Mouse (Mus musculus) frontal cortex, postnatal 25 days (tissue): ENCODE measurements around the gene 1190005I06Rik.

Experiments
- DNase-seq, 2 experiments: peaks; one replicate each; pipeline ENCODE4 v3.0.0; 2022; ENCODE audit warnings: low spot score in 2 of 2

1190005I06Rik gene

DNA sequence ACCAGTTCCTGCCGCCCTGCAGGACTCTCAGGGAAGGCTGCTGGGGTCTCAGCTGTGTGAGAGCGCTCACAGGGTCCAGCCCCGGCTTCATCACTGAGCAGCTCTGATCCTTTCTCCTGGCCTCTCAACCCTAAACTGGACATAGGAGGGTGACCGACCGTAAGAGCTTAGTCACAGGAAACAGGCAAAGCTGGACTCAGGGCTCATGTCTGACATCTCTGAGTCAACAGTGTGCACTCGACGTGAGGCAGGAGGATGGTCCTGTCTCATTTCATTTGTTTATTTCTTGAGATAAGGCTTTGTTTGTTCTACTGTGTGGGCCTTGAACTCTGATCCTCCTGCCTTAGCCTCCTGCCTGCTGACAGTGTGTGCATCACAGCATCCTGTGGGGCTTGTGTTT lies 27.0 kb downstream of the 1190005I06Rik start:
- no peak for DNase-seq

DNA sequence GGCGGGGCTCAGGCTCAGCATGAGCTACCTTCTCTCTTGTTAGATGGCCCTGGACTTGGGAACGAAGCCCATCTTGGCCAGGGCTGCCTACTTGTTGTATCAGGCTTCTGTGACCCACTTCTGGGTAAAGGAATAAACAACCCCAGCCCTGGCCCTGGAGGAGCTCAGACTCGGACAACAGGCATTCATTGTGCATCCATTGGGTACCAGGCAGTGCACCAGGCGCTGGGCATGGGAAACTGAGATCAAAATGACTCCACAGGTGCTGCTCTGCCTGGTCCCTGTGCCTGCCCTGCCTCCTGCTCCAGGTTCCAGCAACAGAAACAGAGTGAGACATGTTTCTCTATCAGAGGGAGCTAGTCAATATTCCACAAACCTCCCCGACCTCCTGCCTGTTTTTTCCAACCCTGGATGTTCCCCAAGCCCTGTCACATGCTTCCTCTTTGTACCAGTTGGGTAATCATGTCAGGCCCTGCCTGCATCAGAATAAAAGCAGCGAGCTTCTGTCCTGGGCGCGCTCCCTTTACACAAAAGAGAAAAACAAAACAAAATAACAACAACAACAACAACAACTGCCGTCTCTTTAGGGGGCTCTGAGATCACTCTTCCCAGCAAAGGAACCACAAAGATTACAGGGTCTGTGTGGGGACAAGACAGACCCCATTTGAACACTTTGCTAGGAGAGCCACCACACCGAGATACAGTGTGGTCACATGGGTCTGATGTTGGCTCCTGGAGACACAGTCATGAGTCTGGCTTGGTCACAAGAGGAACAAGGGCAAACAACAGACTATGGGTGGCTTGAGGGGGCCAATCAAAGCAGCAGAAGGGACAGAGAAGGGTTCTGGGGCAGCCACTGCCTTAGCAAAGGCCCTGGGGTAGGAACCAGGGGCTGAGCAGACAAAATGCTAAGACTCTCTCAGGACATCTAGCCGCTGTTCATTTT lies 27.9 kb downstream of the 1190005I06Rik start:
- no peak for DNase-seq

- peak; percentile 51 to 72 for DNase-seq
Measured at GRCm38 (mm10) chr8:120618110-120618509, 29.3 kb downstream of the 1190005I06Rik start.

- no peak for DNase-seq
Measured at GRCm38 (mm10) chr8:120616663-120617626, 30.5 kb downstream of the 1190005I06Rik start.

DNA sequence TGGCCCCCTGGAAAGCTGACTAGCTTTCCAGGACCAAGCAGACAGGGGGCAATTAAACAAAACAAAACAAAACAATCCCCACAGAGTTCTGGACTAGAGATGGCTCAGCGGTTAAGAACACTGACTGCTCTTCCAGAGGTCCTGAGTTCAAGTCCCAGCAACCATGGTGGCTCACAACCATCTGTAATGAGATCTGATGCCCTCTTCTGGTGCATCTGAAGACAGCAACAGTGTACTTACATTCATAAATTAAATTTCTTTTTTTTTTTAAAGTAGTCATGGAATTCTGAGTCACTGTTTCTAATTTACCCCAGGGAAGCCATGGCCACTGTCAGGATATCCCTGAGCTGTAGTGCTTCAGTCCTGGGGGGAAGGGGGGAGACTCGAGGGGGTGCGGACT lies 32.9 kb downstream of the 1190005I06Rik start:
- no peak for DNase-seq

- DNase-seq, result no peak
Measured at GRCm38 (mm10) chr8:120610824-120611223, 36.6 kb downstream of the 1190005I06Rik start.

DNA sequence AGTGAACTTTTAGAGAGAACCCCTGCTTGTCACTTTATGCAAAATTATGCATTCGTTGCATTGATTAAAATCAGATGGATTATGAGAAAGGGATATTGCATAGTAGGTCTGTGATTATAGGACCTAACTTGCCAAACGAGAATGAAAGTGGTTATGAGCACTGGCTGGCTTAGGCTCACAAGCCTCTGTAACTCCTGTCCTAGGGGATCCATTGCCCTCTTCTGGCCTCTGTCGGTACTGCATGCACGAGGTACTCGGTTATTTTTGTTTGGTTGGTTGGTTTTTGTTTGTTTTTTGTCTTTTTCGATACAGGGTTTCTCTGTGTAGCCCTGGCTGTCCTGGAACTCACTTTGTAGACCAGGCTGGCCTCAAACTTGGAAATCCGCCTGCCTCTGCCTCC lies 39.5 kb downstream of the 1190005I06Rik start:
- DNase-seq, result peak; percentile 81 to 86

- no peak for DNase-seq
Measured at GRCm38 (mm10) chr8:120607460-120607859, 40.0 kb downstream of the 1190005I06Rik start.

GRCm38 (mm10) chr8:120602672-120603071 lies 44.8 kb downstream of the 1190005I06Rik start:
- no peak for DNase-seq

GRCm38 (mm10) chr8:120599504-120599903 lies 47.9 kb downstream of the 1190005I06Rik start:
- peak; percentile 67 to 78 for DNase-seq

- DNase-seq, result peak; percentile 59 to 63
Measured at GRCm38 (mm10) chr8:120598579-120598978, 48.9 kb downstream of the 1190005I06Rik start.

DNA sequence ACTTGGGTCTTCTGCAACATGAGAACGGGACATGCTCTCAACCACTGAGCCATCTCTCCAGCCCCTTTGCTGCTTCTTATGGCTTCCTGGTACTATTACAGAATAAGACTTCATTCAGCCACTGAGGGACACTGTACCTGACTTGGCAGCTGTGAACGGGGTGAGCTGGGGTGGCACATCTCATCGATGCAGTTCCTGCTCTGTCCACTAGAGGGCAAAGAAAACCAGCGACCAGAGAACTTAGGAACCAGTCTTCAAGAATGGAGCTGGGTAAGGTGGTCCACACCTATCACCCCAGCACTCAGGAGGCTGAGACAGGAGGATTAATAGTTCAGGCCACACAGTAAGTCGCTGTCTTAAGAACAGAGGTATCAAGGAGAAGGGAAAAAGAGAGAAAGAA lies 51.5 kb downstream of the 1190005I06Rik start:
- DNase-seq, result peak; percentile 41 to 50

DNA sequence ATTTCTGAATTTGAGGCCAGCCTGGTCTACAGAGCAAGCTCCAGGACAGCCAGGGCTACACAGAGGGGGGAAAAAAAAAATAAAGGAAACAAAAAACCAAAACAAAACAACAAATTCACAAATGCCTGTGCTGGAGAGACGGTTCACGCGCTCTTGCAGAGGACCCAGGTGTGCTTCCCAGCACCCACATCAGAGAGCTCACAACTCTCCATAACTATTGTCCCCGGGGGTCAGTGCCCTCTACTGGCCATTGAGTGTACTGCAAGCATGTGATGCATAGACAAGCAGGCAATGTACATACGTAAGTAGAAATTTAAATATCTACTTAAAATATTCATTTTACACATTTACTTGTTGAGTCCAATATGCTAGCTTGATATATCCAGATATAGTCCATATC lies 52.9 kb downstream of the 1190005I06Rik start:
- no peak for DNase-seq

DNA sequence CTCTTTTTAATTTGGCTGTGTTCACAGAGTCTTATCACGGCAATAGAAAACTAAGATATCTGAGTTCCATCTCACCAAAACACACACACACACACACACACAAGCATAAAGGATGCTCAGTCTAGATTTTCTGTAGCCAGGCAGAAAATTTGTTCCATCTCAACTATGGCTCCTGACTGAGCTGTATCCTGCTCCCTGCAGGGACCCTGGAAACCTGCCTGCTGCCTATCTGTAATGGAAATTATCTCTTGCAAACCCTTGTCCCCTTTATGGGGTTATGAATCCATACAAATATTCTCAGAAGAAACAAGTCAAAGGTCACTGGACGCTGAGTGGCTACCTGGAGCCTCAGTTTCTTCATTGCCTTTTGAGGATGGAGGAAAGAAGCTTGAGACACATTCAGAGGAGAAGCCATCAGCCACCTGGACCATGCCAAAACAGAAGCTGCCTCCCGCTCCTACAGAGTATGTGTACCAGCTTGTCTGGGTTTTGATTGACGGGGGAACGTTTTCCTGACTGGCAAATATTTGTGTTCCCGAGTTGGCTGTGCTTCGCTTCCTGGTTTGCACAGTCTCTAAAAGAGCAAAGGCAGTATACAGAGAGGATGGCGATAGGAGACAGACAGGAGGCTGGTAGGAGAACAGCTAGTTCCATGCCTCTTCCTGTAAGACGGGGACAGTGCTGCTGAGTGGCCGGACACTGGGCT lies 55.7 kb downstream of the 1190005I06Rik start:
- DNase-seq, result no peak

GRCm38 (mm10) chr8:120589921-120590320 lies 57.5 kb downstream of the 1190005I06Rik start:
- DNase-seq, result no peak

- DNase-seq, result peak; percentile 96 to 99
Measured at GRCm38 (mm10) chr8:120588908-120589771, 58.3 kb downstream of the 1190005I06Rik start, which contains the start of gene Gins2. Gene Gins2, minus strand, starts transcription at chr8:120589304.

DNA sequence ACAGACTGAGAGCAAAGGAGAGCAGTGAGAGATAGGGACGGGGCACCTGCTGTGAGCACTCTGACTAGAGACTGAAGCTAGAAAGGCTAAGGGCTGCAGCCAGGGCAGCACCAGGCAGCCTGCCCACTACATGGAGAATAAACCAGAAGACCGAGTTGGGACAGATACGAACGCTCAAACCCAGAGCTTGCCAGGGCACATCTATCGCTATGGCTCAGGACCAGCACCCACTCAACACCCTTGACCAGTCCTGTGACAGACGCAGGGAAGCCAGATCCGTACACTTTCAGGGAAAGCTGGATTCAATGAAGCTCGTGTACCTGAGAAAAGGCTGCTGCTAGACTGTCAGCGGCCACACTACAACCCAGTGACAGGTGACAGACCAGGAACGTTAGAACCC lies 61.9 kb downstream of the 1190005I06Rik start:
- DNase-seq, result no peak

DNA sequence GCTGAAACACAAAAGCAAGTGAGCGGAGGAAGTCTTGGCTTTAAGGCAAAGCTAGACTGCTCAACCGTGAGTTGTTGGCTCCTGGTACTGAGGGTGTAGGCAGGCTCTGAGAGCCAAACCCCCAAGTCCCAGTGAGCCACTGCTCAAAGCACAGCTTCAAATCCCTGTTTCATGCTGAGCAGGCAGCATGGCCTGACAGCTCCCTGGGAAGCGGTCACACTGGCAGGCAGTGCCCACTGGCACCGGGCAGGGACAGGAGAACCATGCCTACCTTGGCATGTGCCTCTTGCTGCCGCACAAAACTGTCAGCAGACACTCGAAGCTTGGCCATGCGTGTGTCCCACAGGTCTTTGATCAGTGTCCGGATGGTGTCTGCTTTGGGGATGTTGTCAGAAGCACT lies 65.6 kb downstream of the 1190005I06Rik start:
- no peak for DNase-seq

GRCm38 (mm10) chr8:120581329-120581728 lies 66.1 kb downstream of the 1190005I06Rik start:
- no peak for DNase-seq

DNA sequence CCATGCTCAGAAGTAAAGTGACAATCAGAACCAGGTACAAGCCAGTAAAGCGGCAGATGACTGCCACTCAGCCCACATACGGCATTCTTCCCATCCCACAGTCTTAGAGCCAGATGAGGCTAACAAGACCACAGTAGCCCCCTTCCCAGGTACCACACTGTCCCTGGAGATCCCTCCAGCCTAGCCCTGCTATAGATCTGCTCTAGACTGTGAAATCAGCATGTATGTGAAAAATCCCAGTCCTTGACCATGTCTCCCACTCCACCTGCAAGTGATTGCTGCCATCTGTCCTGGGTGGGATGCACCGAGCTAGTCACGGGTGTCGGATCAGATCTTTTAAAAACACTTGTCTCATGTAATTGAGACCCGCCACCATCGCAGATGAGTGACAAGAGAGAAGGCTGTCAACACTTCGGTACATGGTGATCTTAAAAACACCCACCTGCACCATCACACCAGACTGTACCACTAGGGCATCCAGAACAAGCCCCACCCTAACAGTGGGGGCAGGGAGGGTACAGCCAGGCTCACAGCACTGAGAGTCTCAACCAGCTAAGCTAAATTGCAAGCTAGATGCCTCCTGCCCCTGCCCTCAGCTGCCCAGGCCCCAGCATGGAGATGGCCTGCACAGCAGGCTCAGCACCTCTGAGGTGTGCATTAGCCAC lies 67.0 kb downstream of the 1190005I06Rik start:
- DNase-seq, result no peak
